Mouse (Mus musculus): ENCODE measurements around the gene Defb21.

Gene Defb21

DNA sequence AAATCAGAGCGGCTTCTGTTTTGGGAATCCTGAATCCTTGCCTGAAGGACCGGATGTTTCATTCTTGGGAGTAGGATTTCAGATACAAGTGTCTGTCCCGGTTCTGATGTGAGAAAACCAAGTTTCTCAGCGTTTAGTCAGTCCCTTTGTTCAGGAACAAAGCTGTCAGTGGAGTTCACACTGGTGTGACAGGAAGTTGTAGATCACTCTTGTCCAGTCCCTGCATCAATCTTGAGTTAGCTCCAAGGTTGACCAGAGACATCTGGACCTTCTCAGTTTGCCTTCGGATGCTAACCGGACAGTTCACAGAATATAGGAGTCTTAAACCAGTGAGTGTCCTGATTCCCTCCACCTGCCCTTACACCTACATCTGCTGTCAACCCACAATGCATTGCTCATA, 35.2 kb downstream of the Defb21 start:
- DNase-seq (ENCODE audit: low spot score) = no peak

DNA sequence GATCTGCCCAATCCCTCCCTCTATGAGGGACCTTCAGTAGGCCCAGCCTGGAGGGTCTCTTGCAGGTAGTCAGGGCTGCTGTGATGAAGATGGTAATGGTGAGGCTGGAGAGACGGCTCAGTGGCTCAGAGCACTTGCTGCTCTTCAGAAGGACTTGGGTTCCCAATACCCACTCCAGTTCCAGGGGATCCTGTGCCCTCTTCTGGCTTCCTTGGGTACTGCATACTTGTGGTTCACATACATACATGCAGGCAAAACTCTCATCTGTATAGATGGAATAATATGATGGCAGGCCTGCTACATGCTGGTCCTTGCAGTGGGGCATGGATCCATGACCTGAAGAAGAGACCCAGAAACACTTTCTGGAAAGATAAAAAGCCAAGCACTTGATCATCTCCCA, 36.2 kb downstream of the Defb21 start:
- no peak for DNase-seq (ENCODE audit: low spot score)

DNA sequence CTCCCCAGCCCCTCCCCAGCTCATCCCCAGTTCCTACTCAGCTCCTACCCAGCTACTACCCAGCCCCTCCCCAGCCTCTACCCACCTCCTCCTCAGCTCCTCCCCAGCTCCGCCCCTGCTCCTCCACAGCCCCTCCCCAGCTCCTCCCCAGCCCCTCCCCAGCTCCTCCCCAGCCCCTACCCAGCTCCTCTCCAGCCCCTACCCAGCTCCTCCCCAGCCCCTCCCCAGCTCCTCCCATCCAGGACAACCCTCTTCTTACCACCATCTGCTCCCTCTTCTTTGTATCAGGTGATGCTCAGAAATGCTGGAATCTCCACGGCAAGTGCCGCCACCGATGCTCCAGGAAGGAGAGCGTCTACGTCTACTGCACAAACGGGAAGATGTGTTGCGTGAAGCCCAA, 39.6 kb downstream of the Defb21 start:
- no peak for DNase-seq (ENCODE audit: low spot score)

DNA sequence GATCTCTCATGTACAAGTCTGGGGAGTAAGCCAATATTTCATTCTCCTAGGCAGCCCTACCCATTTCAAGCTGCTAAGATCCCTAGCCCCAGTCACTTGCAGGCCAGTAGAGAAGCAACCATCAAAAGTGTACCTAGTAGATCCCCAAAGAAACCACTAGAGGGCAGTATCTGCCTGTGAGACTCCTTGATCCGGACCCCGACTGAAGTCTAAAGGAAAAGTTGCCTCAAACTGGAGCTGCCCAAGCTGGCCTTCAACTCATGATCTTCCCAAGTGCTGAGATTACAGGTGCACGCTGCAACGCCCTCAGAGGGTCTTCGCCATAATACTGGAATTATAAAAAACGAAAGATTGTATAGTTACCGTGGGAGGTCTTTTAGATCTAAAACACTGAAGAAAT, 43.0 kb downstream of the Defb21 start:
- DNase-seq (ENCODE audit: low spot score) = no peak

DNA sequence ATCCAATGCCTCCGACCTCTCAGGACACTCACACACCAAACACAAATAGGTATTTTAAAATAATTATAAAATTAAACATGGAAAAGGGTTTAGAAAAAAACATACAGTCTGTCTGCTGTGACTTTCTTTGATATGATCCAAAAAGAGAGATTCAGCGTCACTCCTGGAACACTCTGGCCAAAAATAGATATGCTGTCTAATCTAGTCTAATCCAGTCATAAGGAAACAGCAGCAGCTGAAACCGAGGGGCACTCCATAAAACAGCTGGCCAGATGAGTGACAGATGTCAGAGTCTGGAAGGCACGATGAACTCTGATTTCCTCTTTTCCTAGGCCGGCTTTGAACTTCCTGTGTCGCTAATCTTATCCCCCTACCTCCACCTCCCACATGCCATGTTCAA, 43.9 kb downstream of the Defb21 start:
- no peak for DNase-seq (ENCODE audit: low spot score)

DNA sequence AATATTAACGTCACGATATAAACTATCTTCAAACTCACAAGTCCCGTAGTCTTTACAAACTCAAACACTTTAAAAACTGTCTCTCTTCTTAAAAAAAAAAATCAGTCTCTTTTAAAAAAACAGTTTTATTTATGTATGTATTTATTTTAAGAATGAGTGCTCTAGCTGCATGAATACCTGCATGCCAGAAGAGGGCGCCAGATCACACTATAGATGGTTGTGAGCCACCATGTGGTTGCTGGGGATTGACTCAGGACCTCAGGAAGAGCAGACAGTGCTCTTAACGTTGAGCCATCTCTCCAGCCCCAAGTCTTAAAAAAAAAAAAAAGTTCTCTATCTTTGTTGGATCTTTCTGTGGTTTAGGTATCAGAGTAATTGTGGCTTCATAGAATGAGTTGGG, 44.8 kb downstream of the Defb21 start:
- DNase-seq (ENCODE audit: low spot score) = no peak

DNA sequence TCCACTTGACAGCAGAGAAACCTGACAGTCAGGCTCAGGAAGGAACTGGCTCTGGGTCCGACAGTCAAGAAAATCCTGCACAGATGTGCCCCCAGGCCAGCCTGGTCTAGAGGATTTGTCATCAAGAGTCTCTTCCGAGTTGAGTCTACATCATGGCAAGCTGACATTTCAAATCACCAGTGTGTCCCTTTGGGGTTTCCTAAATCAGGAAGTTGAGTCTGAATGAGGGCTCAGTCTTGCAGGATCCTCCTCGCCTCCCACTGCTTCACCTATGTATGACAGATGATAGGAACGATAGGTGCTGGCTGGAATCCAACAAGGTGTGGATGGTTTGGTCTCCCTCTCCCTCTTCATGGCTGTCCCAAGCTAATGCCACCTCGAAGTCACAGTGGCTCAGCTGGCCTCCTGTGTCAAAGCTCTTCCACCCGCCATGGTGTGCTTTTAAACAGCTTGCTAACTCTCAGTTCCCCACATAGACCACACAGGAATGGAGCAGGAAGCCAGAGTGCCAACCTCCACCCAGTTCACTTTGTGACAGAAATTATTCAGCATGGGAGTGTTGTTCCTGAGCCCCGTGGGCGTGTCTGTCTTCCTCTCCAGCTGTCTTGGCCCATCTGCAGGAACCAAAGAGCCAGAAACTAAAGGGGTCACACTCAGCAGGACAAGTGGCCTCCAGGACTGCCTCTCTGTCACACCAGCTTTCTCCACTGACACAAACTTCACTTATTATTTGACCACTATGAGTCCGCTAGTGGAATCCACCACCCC, 48.0 kb downstream of the Defb21 start:
- DNase-seq (ENCODE audit: low spot score) = no peak

DNA sequence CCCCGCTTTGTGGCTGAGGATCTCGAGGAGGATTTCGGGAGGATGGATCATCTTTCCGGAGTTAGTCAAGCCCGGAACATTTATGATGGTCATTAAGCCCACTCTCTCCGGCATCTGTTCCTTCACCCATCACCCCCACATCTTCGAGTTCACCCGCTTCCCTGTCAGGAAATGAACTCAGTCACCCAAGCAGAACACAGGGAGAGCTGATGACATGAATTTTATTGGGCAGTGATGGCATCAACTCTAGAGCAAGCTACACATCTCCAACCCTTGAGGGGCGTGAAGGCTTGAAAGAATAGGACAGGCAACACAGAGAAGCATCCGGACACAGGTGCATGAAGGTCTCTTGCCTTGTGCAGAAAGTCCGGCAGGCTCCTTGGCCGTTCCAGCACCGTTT, 49.6 kb downstream of the Defb21 start:
- DNase-seq (ENCODE audit: low spot score) = no peak

DNA sequence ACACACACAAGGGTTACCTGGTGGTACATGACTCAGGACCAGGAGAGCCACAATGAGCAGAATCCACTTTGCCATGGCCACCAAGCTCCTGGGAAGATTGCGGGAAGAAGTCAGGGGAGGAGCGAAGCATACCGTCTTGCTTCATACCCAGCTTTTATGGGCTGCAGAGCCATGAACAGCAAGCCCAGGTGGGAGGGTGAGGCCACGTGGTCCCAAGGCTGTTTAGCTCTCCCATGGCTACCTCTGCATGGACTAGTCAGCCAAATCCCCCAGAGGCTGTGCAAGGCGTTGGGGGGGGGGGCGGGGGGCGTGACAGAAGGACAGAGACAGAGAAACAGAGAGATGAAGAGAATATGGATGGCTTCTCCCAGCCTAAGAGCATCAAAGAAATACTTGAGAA, 50.4 kb downstream of the Defb21 start, which contains the start of gene Defb25:
Defb25 (minus strand) TSS at position 101 of the 400 bp plus-strand sequence.
- DNase-seq (ENCODE audit: low spot score) = no peak

All from urinary bladder, postnatal 25 days (tissue).